Mouse (Mus musculus) brain, embryonic 14.5 days (tissue): ENCODE data around the gene Npl.

Experiments used
- CTCF ChIP-seq: fragments of 200-500 bp; IDR thresholded peaks from 2 replicates; pipeline ENCODE4 v1.5.1; 2012; ENCODE audit warnings: inconsistent platforms, mild to moderate bottlenecking, moderate library complexity, borderline replicate concordance; ENCODE audit not compliant: insufficient read depth, insufficient read length; ENCODE audit errors: extremely low read depth
- POLR2A ChIP-seq: fragments of 200-500 bp; IDR thresholded peaks from 2 replicates; pipeline ENCODE4 v1.6.1; 2012; ENCODE audit warnings: mild to moderate bottlenecking, inconsistent platforms, borderline replicate concordance; ENCODE audit not compliant: poor library complexity, insufficient read depth, insufficient read length, severe bottlenecking; ENCODE audit errors: extremely low read depth

DNA sequence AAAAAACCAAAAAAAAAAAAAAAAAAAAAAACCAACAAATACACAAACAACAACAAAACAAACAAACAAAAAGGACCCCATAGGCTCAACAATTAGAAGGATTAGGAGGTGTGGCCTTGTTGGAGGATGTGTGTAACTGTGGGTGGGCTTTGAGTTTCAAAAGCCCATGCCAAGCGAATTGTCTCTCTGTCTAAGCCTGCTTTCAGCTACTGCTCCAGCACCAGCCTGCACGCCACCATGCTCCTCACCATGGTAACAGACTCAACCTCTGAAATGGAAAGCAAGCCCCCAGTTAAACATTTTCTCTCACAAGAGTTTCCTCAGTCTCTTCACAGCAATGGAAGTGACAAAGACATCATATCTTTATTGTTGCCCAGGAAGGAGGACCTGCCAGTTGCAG is 43.8 kb upstream of the Npl start:
- TF ChIP-seq CTCF (no peak), POLR2A (no peak)
